10 mouse cellular contexts compared by ENCODE assay signal in the genomic region with DNA sequence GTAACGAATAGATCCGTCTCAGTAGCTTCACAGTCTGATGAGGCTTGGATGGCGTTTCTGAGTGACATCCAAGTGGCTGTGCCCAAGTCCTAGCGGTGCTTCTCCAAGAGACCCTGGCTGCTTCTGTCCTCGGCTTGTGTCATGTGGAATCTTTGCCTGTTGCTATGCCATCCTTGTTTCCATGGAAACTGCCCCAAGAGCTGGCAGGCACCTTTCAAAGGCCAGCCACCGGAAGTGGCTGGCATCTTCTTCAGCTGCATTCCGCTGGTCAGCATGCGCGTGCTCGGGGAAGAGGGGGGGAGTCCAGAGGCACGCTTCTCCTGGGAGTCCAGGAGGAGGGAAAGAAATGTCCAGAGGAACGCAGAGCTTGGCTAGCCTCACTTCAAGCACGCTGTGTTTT.
DNase-seq lines count a peak whose midpoint lies in the region; ATAC-seq and TF ChIP-seq lines count a peak whose summit lies in the region.
"Had no signal": no experiment of that assay in that cellular context is flagged by ENCODE, and none has a peak within 500 bp of the region (broad histone marks: within the 10 kb centered on the region; RNA-seq: fewer than 3 reads in every experiment).

No protein-coding gene starts in this region.

- H3K27me3 ChIP-seq in forebrain, embryonic 11.5 days (ENCODE audit: control insufficient read depth, insufficient read depth, low read length): no peaks in the 10 kb centered on the region
- no peaks in the 10 kb centered on the region for H3K27me3 ChIP-seq in midbrain, postnatal 0 days (ENCODE audit: insufficient read depth, low read length)
- no peaks in the 10 kb centered on the region for H3K27me3 ChIP-seq in kidney, embryonic 15.5 days

- 50% methylated on average over 13 of the region's 13 CpGs for whole genome bisulfite sequencing in forebrain, embryonic 11.5 days
- WGBS in midbrain, postnatal 0 days: 9% methylated on average over 13 of the region's 13 CpGs
- WGBS in kidney, embryonic 15.5 days: 43% methylated on average over 13 of the region's 13 CpGs

- H3K4me2 ChIP-seq in forebrain, embryonic 11.5 days (ENCODE audit: low read depth, low read length, severe bottlenecking): no peak overlapping the region
- peak overlapping the region; percentile 47 for H3K4me2 ChIP-seq in midbrain, postnatal 0 days (ENCODE audit: low read depth, low read length, poor library complexity, severe bottlenecking)
- H3K4me2 ChIP-seq in kidney, embryonic 15.5 days: no peak overlapping the region
- H3K4me2 ChIP-seq: lung, embryonic 14.5 days had no signal

- H3K27ac ChIP-seq in forebrain, embryonic 11.5 days (ENCODE audit: low read depth, low read length): no peak overlapping the region
- peak overlapping the region; percentile 75 for H3K27ac ChIP-seq in midbrain, postnatal 0 days (ENCODE audit: low read depth, low read length)
- H3K27ac ChIP-seq in kidney, embryonic 15.5 days: no peak overlapping the region

- no peaks in the 10 kb centered on the region for H3K36me3 ChIP-seq in forebrain, embryonic 11.5 days (ENCODE audit: control insufficient read depth, insufficient read depth, low read length)
- H3K36me3 ChIP-seq in midbrain, postnatal 0 days (ENCODE audit: insufficient read depth, low read length): no peaks in the 10 kb centered on the region
- no peaks in the 10 kb centered on the region for H3K36me3 ChIP-seq in kidney, embryonic 15.5 days

- ATAC-seq in forebrain, embryonic 11.5 days (replicated peaks; ENCODE audit: low FRiP score): no peak
- ATAC-seq in midbrain, postnatal 0 days (ENCODE audit: low FRiP score): peak; percentile 85
- ATAC-seq in kidney, embryonic 15.5 days (replicated peaks; ENCODE audit: low FRiP score): no peak
- ATAC-seq in monocyte, adult 5-6 weeks (replicated peaks; ENCODE audit: insufficient number of reproducible peaks, low FRiP score, low TSS enrichment, poor library complexity, severe bottlenecking): no peak

- no peak overlapping the region for H3K9ac ChIP-seq in forebrain, embryonic 11.5 days (ENCODE audit: low read length)
- no peak overlapping the region for H3K9ac ChIP-seq in midbrain, postnatal 0 days (replicated peaks; ENCODE audit: low read length, poor library complexity, severe bottlenecking)
- H3K9ac ChIP-seq in kidney, embryonic 15.5 days: no peak overlapping the region
- H3K9ac ChIP-seq: lung, embryonic 14.5 days had no signal

- H3K9me3 ChIP-seq in forebrain, embryonic 11.5 days (ENCODE audit: control insufficient read depth, low read length): no peaks in the 10 kb centered on the region
- H3K9me3 ChIP-seq in midbrain, postnatal 0 days (ENCODE audit: low read length): no peaks in the 10 kb centered on the region
- no peaks in the 10 kb centered on the region for H3K9me3 ChIP-seq in kidney, embryonic 15.5 days (replicated peaks)

- H3K4me1 ChIP-seq in forebrain, embryonic 11.5 days (replicated peaks; ENCODE audit: control insufficient read depth, insufficient read depth, low read length): peaks cover 5% of the 10 kb centered on the region; the same call in 1 of the 2 replicates
- H3K4me1 ChIP-seq in midbrain, postnatal 0 days (ENCODE audit: insufficient read depth, low read length): peaks cover 4% of the 10 kb centered on the region; the same call in 1 of the 2 replicates
- H3K4me1 ChIP-seq in kidney, embryonic 15.5 days: no peaks in the 10 kb centered on the region

- no peak overlapping the region for H3K4me3 ChIP-seq in forebrain, embryonic 11.5 days (ENCODE audit: low read depth, low read length)
- peak overlapping the region; percentile 18; the same call in 1 of the 2 replicates for H3K4me3 ChIP-seq in midbrain, postnatal 0 days (ENCODE audit: low read depth, low read length)
- no peak overlapping the region for H3K4me3 ChIP-seq in kidney, embryonic 15.5 days (replicated peaks)
- H3K4me3 ChIP-seq: erythroblast, embryonic 14.5 days had no signal

- DNase-seq in cerebellum, adult 11-12 months: peak; percentile 32
- peak; percentile 54 for DNase-seq in forebrain, embryonic 11.5 days (ENCODE audit: low spot score)
- peak; percentile 73 to 84 for DNase-seq in layer of hippocampus, adult 8-10 months (ENCODE audit: low spot score in 2 of 2)
- peak; percentile 96 for DNase-seq in midbrain, postnatal 0 days (ENCODE audit: low spot score)
- DNase-seq in lung, postnatal 4 days: no peak
- DNase-seq in urinary bladder, postnatal 25 days (ENCODE audit: low spot score): no peak
- DNase-seq: lung, embryonic 14.5 days had no signal

- no peak; the same call in 1 of the 2 replicates for TF ChIP-seq CTCF in midbrain, postnatal 0 days (IDR thresholded peaks at IDR 0.05)

Comparison
In these comparisons a context has a peak if more than half of its experiments do, and no peak if none do; other contexts are left out.
1. DNase-seq: peak in cerebellum, adult 11-12 months (single experiment), forebrain, embryonic 11.5 days (single experiment), layer of hippocampus, adult 8-10 months (2 of 2) and midbrain, postnatal 0 days (single experiment); none in lung, postnatal 4 days (0 of 2) and urinary bladder, postnatal 25 days (single experiment).